Mouse (Mus musculus): ENCODE data around the gene H2-T3.

DNA sequence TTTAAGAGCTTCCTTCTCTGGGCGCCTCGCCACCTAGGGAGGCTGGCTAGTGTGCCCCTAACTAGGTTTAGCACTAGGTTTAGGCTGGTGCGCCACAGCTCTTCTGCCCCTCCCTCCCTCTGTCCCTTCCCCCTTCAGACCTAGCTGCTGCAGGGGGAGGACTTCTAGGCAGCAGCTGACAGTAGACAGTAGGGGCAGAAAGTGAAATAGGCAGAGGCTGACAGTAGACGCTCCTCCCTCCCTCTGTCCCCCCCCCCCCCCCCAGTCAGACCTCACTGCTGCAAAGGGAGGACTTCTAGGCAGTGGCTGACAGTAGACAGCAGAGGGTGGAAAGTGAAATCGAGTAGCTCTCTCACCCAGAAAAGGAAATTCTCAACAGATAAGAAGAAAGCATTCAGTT is 39.0 kb upstream of the H2-T3 start:
- no peak for TF ChIP-seq CTCF (IDR thresholded peaks at IDR 0.05; ENCODE audit: low read depth)
- no peak for TF ChIP-seq EP300 (optimal IDR thresholded peaks at IDR 0.05)

Measured in stomach, postnatal 0 days (tissue).